Mouse (Mus musculus): ENCODE data around the gene Snx11. TPM values are rescaled to one million over a fixed set of nuclear protein-coding genes. Genes with fewer than 3 reads are reported as not detected.

Snx11 gene
- total RNA-seq (2014; rRNA removed) (66.0 and 71.4 TPM in 2 replicates), polyA plus RNA-seq (2015; fragmentation: Nextera tagmentation; extraction: Ambion mirVana) (36.5 and 40.9 TPM in 2 replicates)

GRCm38 (mm10) chr11:96776968-96777962 is at the start of gene Snx11:
Gene Snx11 (minus strand): TSS chr11:96777559.
- Histone ChIP-seq H3K9ac (replicated peaks; ENCODE audit: low read length) (peak within 1 kb of the TSS; percentile 67), H3K9me3 (ENCODE audit: low read length) (no peaks in the 10 kb centered on the region), H3K4me1 (ENCODE audit: insufficient read depth, low read length) (peaks cover 5% of the 10 kb centered on the region; the same call in 1 of the 2 replicates), H3K4me2 (ENCODE audit: low read depth, low read length) (peak within 1 kb of the TSS; percentile 79), H3K4me3 (ENCODE audit: low read length) (peak within 1 kb of the TSS; percentile 61), H3K27me3 (ENCODE audit: insufficient read depth, low read length) (no peaks in the 10 kb centered on the region), H3K27ac (peak within 1 kb of the TSS; percentile 72), H3K36me3 (ENCODE audit: insufficient read depth, low read length) (peaks cover 9% of the 10 kb centered on the region)
- ATAC-seq (peak; percentile 99), DNase-seq (ENCODE audit: low spot score) (peak; percentile 98)
- peak; percentile 82 for TF ChIP-seq CTCF (IDR thresholded peaks at IDR 0.05; ENCODE audit: low read depth)
- 1% methylated on average over 59 of the region's 59 CpGs for WGBS

GRCm38 (mm10) chr11:96826481-96826880 is 49.1 kb upstream of the Snx11 start:
- WGBS: 89% methylated on average over 2 of the region's 2 CpGs
- no peaks in the 10 kb centered on the region for H3K27me3 ChIP-seq (ENCODE audit: insufficient read depth, low read length)
- 0 out of 2 replicates have a peak overlapping the region, but pooled peaks have one; percentile 2 for H3K4me3 ChIP-seq (ENCODE audit: low read length)
- H3K4me1 ChIP-seq (ENCODE audit: insufficient read depth, low read length): peaks cover 46% of the 10 kb centered on the region
- no peak for TF ChIP-seq CTCF (IDR thresholded peaks at IDR 0.05; ENCODE audit: low read depth)
- H3K27ac ChIP-seq: peak overlapping the region; percentile 41; the same call in 1 of the 2 replicates
- no peaks in the 10 kb centered on the region for H3K9me3 ChIP-seq (ENCODE audit: low read length)
- H3K9ac ChIP-seq (replicated peaks; ENCODE audit: low read length): peak overlapping the region; percentile 24; the same call in 1 of the 2 replicates
- DNase-seq (ENCODE audit: low spot score) (no peak), ATAC-seq (no peak)
- H3K4me2 ChIP-seq (ENCODE audit: low read depth, low read length): peak overlapping the region; percentile 82
- peaks cover 3% of the 10 kb centered on the region; the same call in 1 of the 2 replicates for H3K36me3 ChIP-seq (ENCODE audit: insufficient read depth, low read length)

DNA sequence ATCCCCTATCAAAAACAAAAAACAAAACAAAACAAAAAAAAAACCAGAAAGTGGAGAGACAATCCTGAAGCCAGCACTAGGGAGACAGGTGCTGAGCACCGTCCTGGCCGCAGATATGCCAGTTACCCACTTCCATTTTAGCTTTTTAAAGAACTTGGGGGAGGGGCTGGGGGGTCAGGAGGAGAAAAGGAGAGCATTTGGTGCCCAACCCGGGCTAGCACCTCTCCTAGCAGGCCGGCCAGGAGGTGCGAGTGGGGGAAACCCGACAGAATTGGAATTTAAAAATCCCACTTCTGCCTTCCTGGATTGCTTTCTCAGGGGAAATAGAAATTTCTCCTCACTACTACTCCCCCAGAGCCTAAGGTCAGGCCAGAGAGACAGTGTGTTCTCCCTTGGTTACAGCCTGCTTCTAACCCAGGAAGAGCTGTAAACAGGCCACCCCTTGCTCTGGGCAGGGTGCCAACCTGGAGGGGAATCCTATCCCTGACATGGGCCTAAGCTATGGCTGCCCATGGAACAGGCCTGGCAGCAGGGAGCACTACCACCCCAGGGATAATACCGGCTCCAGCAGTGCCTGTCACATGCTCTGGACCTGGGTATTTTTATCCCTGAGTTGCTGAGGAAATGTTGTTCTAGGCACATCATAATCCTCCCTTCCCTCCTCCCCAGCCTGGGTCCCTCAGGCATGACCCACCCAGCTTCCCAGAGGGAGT is 47.6 kb upstream of the Snx11 start:
- Histone ChIP-seq H3K4me3 (ENCODE audit: low read length) (peak overlapping the region; percentile 50; the same call in 1 of the 2 replicates), H3K4me1 (ENCODE audit: insufficient read depth, low read length) (peaks cover 46% of the 10 kb centered on the region), H3K9me3 (ENCODE audit: low read length) (no peaks in the 10 kb centered on the region), H3K27ac (peak overlapping the region; percentile 84), H3K4me2 (ENCODE audit: low read depth, low read length) (peak overlapping the region; percentile 82), H3K36me3 (ENCODE audit: insufficient read depth, low read length) (peaks cover 19% of the 10 kb centered on the region), H3K27me3 (ENCODE audit: insufficient read depth, low read length) (no peaks in the 10 kb centered on the region), H3K9ac (replicated peaks; ENCODE audit: low read length) (peak overlapping the region; percentile 63)
- no peak for ATAC-seq
- DNase-seq (ENCODE audit: low spot score): peak; percentile 68
- WGBS: 24% methylated on average over 7 of the region's 7 CpGs
- no peak for TF ChIP-seq CTCF (IDR thresholded peaks at IDR 0.05; ENCODE audit: low read depth)

- ATAC-seq: peak; percentile 94
- Histone ChIP-seq H3K4me3 (ENCODE audit: low read length) (peak overlapping the region; percentile 50), H3K27ac (peak overlapping the region; percentile 84), H3K9ac (replicated peaks; ENCODE audit: low read length) (peak overlapping the region; percentile 63), H3K4me1 (ENCODE audit: insufficient read depth, low read length) (peaks cover 46% of the 10 kb centered on the region), H3K27me3 (ENCODE audit: insufficient read depth, low read length) (no peaks in the 10 kb centered on the region), H3K9me3 (ENCODE audit: low read length) (no peaks in the 10 kb centered on the region), H3K4me2 (ENCODE audit: low read depth, low read length) (peak overlapping the region; percentile 82), H3K36me3 (ENCODE audit: insufficient read depth, low read length) (peaks cover 27% of the 10 kb centered on the region)
- DNase-seq (ENCODE audit: low spot score): peak; percentile 95
- TF ChIP-seq CTCF (IDR thresholded peaks at IDR 0.05; ENCODE audit: low read depth): no peak
- 2% methylated on average over 22 of the region's 26 CpGs for WGBS
Observed at GRCm38 (mm10) chr11:96823880-96824782, 46.8 kb upstream of the Snx11 start.

DNA sequence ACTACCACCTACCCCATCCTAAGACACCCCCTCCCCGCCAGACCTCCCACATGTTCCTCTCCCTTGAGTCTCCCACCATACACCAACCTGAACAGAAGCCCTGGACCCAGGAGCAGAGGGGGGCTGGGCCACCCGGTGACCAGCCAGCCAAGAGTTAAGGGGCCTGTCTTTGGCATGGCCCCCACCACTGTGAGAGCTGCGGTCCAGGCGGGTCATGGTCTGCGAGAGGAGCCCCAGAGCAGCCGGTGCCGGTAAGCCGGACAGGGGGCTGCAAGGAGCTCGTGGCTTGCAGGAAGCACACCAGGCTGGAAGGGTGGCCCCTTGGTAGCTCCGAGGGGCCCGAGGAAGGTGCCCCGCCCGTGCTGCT is 46.1 kb upstream of the Snx11 start:
- peaks cover 41% of the 10 kb centered on the region for H3K4me1 ChIP-seq (ENCODE audit: insufficient read depth, low read length)

More for the DNA sequence above, 46.1 kb upstream of the Snx11 start:
- WGBS: 7% methylated on average over 13 of the region's 13 CpGs
- ATAC-seq: peak; percentile 7; the same call in 1 of the 2 replicates
- TF ChIP-seq CTCF (IDR thresholded peaks at IDR 0.05; ENCODE audit: low read depth): no peak
- Histone ChIP-seq H3K4me2 (ENCODE audit: low read depth, low read length) (peak overlapping the region; percentile 82), H3K9ac (replicated peaks; ENCODE audit: low read length) (peak overlapping the region; percentile 63), H3K36me3 (ENCODE audit: insufficient read depth, low read length) (peaks cover 32% of the 10 kb centered on the region), H3K27ac (peak overlapping the region; percentile 84), H3K27me3 (ENCODE audit: insufficient read depth, low read length) (no peaks in the 10 kb centered on the region), H3K4me3 (ENCODE audit: low read length) (peak overlapping the region; percentile 50), H3K9me3 (ENCODE audit: low read length) (no peaks in the 10 kb centered on the region)
- DNase-seq (ENCODE audit: low spot score): peak; percentile 3

Measured in hindbrain, postnatal 0 days (tissue).